Mouse (Mus musculus) right cerebral cortex, postnatal 25 days (tissue): ENCODE data around the gene Slc6a9.
A peak's percentile ranks its signal among the peaks of the same experiment; 100 is the strongest.

ENCODE experiments used
- DNase-seq: peaks from one replicate; pipeline ENCODE4 v3.0.0; 2022

Slc6a9 gene

GRCm38 (mm10) chr4:117882701-117883691 is 48.7 kb downstream of the Slc6a9 start, which contains the start of gene B4galt2:
Gene B4galt2 (minus strand): TSS chr4:117883487.
- peak; percentile 81 for DNase-seq

DNA sequence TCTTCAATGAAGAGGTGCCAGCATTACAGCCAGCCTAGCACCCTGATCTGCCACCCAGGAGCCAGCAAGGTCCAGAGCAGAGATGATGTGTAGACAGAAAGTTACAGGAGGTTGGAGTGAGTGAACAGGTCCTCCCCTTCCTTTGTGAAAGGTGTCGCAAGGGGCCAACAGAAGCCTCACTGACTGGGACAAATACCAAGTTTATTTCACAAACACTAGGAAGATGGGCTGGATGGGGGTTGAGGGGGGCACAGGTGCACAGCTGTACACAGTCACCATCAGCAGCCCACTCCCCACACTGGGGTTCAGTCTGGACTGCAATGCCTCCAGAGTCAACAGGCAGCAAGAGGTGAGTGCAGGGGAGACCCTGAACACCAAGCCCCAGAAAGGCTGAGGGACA is 49.8 kb downstream of the Slc6a9 start:
- DNase-seq = no peak

DNA sequence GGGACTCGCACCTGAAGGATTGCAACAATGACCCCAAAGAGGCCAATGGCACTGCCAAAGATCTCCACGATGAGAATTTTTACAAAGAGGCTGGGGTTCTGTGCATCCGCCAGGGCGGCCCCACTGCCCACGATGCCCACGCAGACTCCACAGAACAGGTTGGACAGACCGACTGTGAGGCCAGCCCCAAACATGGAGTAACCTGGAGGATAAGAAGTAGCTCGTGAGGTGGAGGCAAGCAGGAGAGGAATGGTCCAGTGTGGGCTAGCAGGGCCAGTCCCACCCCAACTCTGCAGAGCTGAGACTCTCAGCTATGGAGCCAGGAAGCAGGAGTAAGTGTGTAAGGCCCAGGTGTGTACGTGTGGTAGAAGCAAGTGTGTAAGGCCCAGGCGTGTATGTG is 50.8 kb downstream of the Slc6a9 start:
- no peak for DNase-seq

DNA sequence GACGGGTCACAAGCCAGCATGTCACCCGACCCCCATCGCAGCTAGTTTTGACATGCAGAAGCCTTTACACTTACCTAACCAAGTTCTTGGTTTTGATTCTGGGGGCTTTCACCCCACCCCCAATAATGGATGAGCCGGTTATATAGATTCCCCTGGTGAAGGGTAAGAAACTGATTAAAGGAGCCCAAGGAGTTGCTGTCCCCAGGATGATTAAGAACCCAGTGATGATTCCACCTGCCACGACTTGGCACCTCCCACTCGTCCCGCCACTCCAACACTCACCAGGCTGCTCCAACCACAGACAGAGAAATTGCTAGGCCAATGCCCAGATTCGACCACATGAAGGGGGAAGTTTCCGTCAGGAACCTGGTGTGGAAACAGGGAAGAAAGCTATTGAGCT is 51.7 kb downstream of the Slc6a9 start:
- no peak for DNase-seq

- no peak for DNase-seq
Observed at GRCm38 (mm10) chr4:117886644-117887043, 52.3 kb downstream of the Slc6a9 start.

DNA sequence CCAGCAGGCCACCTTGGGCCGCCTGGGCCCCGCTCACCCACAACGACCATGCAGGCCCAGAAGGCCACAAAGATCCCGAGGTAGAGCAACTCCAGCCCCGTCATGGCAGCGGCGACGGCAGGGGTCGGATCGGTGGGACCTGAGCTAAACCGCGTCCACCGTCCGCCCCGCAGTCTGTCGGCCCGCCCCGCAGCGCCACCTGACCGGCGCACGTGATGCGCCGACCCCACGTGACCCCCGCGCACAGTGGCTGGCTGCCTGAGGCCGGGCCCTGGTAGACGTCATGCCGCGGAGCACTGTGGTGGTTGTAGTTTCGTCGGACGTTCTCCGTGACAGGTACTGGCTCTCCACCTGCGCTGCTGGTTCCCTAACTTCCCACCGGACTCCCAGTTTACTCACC is 52.8 kb downstream of the Slc6a9 start, which contains the start of gene Atp6v0b:
Gene Atp6v0b, minus strand, starts transcription at position 201 of the 400 bp plus-strand sequence.
- peak; percentile 96 for DNase-seq

- DNase-seq = no peak
Observed at GRCm38 (mm10) chr4:117887920-117888319, 53.6 kb downstream of the Slc6a9 start.

DNA sequence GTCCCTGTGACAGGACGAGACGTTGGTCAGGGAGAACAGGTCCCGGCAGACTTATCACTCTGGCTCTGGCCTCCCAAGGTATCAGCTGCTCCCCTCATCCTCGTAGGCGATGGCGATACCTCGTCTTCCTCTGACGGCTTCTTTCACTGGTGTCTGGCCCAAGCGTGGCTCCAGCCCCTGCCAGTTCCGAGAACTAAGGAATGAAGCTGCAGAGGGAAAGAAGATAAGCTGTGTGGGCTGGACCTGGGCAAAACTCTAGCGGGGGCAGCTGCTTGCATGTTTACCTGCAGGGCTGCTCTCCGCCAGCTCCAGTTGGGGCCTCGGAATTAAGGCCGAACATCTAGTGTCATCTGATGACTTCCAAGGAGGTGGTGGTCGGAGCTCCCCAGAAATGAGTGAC is 55.2 kb downstream of the Slc6a9 start:
- DNase-seq = no peak

- no peak for DNase-seq
Observed at GRCm38 (mm10) chr4:117890031-117890430, 55.7 kb downstream of the Slc6a9 start.

GRCm38 (mm10) chr4:117890750-117891149 is 56.4 kb downstream of the Slc6a9 start:
- no peak for DNase-seq

GRCm38 (mm10) chr4:117891738-117892161 is 57.4 kb downstream of the Slc6a9 start, which contains the start of gene Dph2:
Gene Dph2 (minus strand): TSS chr4:117892032.
- DNase-seq = peak; percentile 83

DNA sequence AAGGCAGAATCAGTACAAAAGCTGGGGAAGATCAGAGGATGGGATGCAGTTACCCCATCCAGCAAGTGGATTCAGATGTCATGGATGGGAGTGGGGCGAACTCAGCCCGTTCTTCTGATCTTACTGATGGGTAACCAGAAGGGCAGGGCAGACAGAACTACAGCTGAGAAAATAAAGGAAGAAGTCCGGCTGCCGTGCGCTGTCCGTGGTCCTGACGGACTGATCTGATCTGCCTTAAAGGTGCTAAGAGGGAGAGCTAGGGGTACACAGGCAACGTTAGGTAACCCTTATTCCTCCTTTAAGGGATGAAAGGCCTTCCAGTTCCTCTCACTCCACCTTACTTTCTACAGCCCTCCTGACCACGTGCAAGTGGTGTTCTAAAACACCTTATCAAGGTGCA is 59.1 kb downstream of the Slc6a9 start:
- no peak for DNase-seq

GRCm38 (mm10) chr4:117894601-117895000 is 60.3 kb downstream of the Slc6a9 start:
- DNase-seq = no peak

DNA sequence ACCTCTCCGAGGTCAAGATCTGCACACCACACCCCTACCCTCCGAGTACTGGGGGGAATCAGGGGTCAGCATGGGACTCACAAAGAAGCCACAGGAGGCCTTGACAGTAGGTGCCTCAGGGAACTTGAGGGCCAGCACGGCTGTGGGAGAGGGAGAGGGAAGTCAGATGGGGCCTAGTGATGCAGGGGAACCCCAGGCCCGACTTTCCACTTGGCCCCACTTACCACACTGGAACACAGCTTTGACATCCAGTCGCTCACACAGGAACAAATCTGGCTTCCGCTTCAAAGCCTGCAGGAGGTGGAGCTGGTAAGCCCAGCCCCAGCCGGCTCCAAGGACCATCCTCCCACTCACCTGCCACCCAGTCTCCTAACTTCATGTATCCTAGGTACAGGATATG is 61.0 kb downstream of the Slc6a9 start:
- DNase-seq = no peak

DNA sequence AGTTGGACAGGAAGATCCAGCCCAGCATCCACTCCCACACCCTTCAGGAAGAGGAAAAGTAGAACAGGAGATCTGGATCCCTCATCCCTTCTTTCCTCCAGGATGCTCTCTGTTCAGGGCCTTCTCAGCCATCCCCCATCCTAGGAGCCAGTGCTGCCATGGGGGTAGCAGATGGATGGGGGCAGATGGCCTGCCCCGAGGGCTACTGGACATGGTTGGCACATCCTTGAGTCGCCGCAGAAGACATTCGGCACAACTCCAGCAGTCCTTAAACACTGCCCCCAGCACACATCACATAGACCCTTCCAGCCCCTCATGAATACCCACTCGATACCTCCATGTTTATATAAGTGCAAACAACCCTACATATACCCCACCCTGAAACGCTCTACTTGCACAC is 61.7 kb downstream of the Slc6a9 start:
- DNase-seq = no peak

DNA sequence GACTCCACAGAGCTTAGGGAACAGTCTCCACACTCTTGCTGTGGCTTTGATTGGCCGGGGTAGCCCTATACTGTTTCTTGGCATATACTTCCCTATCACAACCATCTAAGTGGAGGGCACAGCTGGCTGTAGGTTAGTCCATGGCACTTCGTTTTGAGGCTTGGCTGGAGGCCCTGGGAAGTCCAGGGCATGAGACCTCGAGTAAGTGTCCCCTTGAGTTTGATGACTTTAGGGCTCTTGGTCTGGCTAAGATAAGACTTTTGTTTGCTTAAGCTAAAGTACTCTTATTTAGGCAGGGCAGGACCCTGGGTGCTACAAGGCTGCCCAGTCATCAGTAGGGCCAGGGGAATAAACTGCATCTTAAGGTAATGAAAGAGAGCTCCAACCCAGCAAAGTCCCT is 63.8 kb downstream of the Slc6a9 start:
- DNase-seq = no peak

DNA sequence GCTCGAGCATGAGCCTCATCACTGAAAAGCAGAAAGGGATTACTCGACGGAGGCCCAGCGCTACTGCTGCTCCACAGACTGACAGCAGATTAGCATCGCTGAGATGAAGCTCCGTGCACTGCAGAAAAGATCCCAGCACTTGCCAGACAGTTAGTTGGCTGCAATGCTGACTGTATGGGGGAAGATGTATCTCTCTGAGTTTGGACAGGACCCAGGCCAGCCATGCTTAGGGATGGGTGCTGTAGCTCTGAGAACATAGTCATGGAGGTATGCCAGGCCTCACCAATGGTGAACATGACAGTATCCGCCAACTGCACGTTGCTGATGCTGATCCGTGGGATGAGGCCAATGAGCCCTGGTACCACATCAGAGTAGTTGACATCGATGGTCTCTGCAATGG is 69.8 kb downstream of the Slc6a9 start:
- peak; percentile 55 for DNase-seq

GRCm38 (mm10) chr4:117904761-117905160 is 70.5 kb downstream of the Slc6a9 start:
- DNase-seq = no peak

- DNase-seq = no peak
Observed at GRCm38 (mm10) chr4:117906196-117906595, 71.9 kb downstream of the Slc6a9 start.

- no peak for DNase-seq
Observed at GRCm38 (mm10) chr4:117908834-117909453, 74.6 kb downstream of the Slc6a9 start.

- no peak for DNase-seq
Observed at GRCm38 (mm10) chr4:117912131-117912561, 77.8 kb downstream of the Slc6a9 start.

DNA sequence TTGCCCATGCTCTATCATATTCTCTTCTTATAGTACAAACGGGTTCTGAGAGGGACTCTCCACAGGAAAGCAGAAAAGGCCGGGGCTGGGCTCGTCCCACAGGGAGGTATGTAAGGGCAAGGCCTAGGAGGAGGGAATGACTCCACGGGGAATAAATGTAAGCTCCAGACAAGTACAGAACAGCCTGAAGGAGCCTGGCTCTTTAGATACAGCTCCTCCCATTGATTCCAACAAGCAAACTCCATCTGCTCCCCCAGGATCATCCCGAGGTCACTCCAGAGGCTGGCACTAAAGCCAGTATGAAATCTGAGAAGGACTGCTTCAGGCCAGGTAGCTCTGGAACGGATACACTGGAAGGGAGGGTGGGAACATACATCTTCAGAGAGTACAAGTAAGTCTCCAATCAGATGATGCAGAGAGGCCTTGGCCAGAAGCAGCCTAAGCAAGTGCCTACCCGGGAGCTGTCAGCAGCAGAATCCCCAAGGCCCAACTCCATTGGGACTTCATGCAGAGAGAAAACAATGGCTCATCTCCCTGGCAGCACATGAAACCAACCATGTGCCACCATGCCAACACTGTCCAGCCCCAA is 78.5 kb downstream of the Slc6a9 start:
- DNase-seq = no peak

DNA sequence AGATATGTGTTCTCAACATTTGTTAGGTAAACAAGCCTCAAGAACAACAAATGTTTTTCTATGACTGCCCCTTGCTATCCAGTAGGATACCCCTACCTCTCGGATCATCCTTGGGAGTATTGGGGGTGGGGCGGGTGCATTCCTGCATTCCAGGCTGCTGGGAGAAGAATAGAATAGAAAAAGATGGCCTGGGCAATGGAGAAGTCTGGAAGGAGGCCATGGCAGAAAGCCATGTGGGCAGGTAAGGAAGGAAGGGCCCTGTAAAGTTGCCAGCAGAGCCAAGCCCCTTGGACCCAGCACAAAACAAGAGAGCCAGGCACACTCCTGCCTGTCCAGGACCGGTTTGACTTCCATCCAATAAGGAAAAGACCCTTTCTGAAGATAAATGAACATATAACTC is 79.1 kb downstream of the Slc6a9 start:
- DNase-seq = no peak
